Mouse (Mus musculus) CD4-positive, CD25-positive, alpha-beta regulatory T cell, adult 4 months (primary cell): ENCODE measurements at regions not wholly inside any gene's neighbourhood (a gene's known extent, or its start where the extent isn't known, plus 50 kb on each side); places are given as distances from the start of the nearest gene placed in this dataset.

Source experiments
- ATAC-seq: one replicate; pipeline ENCODE4 v1.8.0; 2017

- no peak for ATAC-seq
Observed at GRCm38 (mm10) chr9:85521342-85521741, 194.2 kb upstream of the Tent5a start.

- no peak for ATAC-seq
Observed at GRCm38 (mm10) chr9:85520941-85521340, 193.8 kb upstream of the Tent5a start.

- no peak for ATAC-seq
Observed at GRCm38 (mm10) chr9:85499006-85499405, 171.9 kb upstream of the Tent5a start.

GRCm38 (mm10) chr9:85497348-85497747 is 170.2 kb upstream of the Tent5a start:
- no peak for ATAC-seq

- ATAC-seq = no peak
Observed at GRCm38 (mm10) chr9:85496506-85497239, 169.5 kb upstream of the Tent5a start.

- no peak for ATAC-seq
Observed at GRCm38 (mm10) chr9:85495056-85495455, 167.9 kb upstream of the Tent5a start.

GRCm38 (mm10) chr9:85493760-85494159 is 166.6 kb upstream of the Tent5a start:
- ATAC-seq = no peak

- no peak for ATAC-seq
Observed at GRCm38 (mm10) chr9:85490367-85490766, 163.2 kb upstream of the Tent5a start.

GRCm38 (mm10) chr9:85487915-85488314 is 160.8 kb upstream of the Tent5a start:
- ATAC-seq = no peak

GRCm38 (mm10) chr9:85487052-85487668 is 160.0 kb upstream of the Tent5a start:
- ATAC-seq = no peak

GRCm38 (mm10) chr9:85485749-85486148 is 158.6 kb upstream of the Tent5a start:
- no peak for ATAC-seq

- no peak for ATAC-seq
Observed at GRCm38 (mm10) chr9:85483248-85483647, 156.1 kb upstream of the Tent5a start.

GRCm38 (mm10) chr9:85480566-85480965 is 153.4 kb upstream of the Tent5a start:
- no peak for ATAC-seq

GRCm38 (mm10) chr9:85475214-85475613 is 148.1 kb upstream of the Tent5a start:
- ATAC-seq = no peak

GRCm38 (mm10) chr9:85470264-85470821 is 143.2 kb upstream of the Tent5a start:
- ATAC-seq = no peak

- ATAC-seq = no peak
Observed at GRCm38 (mm10) chr9:85469288-85469687, 142.1 kb upstream of the Tent5a start.

GRCm38 (mm10) chr9:85466671-85467070 is 139.5 kb upstream of the Tent5a start:
- no peak for ATAC-seq

GRCm38 (mm10) chr9:85459062-85459805 is 132.1 kb upstream of the Tent5a start:
- no peak for ATAC-seq

GRCm38 (mm10) chr9:85458356-85458755 is 131.2 kb upstream of the Tent5a start:
- ATAC-seq = no peak

GRCm38 (mm10) chr9:85457400-85457799 is 130.3 kb upstream of the Tent5a start:
- no peak for ATAC-seq

GRCm38 (mm10) chr9:85455382-85455781 is 128.2 kb upstream of the Tent5a start:
- no peak for ATAC-seq

- ATAC-seq = no peak
Observed at GRCm38 (mm10) chr9:85452196-85452857, 125.2 kb upstream of the Tent5a start.

- ATAC-seq = no peak
Observed at GRCm38 (mm10) chr9:85451349-85451748, 124.2 kb upstream of the Tent5a start.
